Mouse (Mus musculus): ENCODE data around the gene Fbxw4. TPM values are rescaled to one million over a fixed set of nuclear protein-coding genes. Genes with fewer than 3 reads are reported as not detected.

Gene Fbxw4
- total RNA-seq, 2 experiments from 2014 or later = 41.2 to 41.7 TPM

DNA sequence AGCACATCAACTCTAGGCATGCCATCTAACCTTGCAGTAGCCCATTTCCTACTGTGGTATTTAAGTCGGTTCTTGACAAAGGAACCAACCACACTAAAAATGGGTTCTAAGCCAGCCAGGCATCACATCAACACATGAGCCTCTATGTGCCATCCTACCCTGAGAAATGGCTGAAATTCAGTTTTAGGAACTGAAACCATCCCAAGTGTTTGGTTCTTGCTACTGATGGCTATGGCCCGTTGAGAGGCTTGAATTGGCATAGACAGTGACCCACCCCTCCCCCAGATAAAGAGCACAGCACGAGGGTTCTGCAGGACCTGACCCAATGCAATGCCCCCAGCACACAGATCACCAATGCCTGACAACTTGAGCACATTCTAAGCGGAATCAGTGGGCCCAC is 36.4 kb downstream of the Fbxw4 start:
- TF ChIP-seq CTCF (IDR thresholded peaks at IDR 0.05) = no peak
- no peak overlapping the region for H3K4me3 ChIP-seq
- DNase-seq (ENCODE audit: extremely low spot score in 1 of 2, low spot score in 2 of 2) = no peak
- intact Hi-C loops (cut with DNase I) = no loop called here
- H3K27ac ChIP-seq = no peak overlapping the region

DNA sequence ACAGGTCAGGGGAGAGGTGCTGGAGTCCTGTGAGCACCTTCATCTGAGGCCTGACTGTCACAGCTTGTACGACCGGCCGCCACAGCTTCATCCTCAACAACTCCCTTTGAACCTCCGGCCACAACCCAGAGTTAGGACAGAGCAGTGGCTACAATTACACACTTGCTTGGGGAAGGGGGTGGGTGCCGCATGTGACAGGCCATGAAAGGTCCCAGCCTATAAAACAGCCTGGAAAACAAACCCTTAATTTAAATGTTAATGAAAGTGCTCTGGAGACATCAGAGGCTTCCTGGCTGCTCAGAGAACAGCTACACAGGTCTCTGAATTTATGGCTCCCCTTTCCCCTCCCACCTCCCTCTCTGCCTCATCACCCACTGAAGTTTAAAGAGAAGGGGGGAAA is 38.0 kb downstream of the Fbxw4 start:
- Histone ChIP-seq H3K27ac (no peak overlapping the region), H3K4me3 (no peak overlapping the region)
- no peak for TF ChIP-seq CTCF (IDR thresholded peaks at IDR 0.05)
- intact Hi-C loops (cut with DNase I) = no loop called here
- no peak for DNase-seq (ENCODE audit: extremely low spot score in 1 of 2, low spot score in 2 of 2)

GRCm38 (mm10) chr19:45621061-45621460 is 39.1 kb downstream of the Fbxw4 start:
- TF ChIP-seq CTCF (IDR thresholded peaks at IDR 0.05) = no peak
- DNase-seq (ENCODE audit: extremely low spot score in 1 of 2, low spot score in 2 of 2) = no peak
- no peak overlapping the region for H3K4me3 ChIP-seq
- H3K27ac ChIP-seq = no peak overlapping the region
- intact Hi-C loops (cut with DNase I) = no loop called here

DNA sequence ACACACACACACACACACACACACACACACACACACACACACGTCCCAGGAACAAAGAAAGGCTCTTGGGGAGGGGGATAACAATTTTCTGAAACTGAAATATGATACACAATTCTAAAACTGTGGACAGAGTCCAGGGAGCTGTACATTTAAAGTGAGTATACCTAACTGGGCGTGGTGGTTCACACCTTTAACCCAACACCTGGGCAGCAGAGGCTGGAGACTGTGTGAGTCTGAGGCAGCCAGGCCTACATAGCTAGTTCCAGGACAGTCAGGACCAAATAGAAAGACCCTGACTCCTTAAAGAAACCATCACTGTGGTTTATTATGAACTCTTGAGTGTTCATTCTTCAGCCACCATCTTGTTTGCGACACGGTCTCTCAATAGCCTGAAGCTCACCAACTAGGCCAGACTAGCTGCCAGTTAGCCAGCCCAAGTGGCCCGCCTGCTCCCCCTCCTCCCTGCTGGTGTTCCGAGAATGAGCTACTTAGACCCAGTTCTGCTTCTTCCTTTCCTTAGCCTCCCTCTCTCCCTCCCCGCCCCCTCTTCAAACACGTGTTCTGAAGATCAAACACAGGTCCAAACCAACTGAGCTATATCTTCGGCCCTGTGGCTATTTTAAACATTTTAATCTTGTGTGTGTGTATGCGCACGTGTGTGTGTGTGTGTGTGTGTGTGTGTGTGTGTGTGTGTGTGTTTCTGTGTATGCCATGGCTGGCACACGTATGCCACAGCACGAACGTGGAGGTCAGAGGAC is 40.2 kb downstream of the Fbxw4 start:
- intact Hi-C loops (cut with DNase I) = no loop called here
- no peak for TF ChIP-seq CTCF (IDR thresholded peaks at IDR 0.05)

DNA sequence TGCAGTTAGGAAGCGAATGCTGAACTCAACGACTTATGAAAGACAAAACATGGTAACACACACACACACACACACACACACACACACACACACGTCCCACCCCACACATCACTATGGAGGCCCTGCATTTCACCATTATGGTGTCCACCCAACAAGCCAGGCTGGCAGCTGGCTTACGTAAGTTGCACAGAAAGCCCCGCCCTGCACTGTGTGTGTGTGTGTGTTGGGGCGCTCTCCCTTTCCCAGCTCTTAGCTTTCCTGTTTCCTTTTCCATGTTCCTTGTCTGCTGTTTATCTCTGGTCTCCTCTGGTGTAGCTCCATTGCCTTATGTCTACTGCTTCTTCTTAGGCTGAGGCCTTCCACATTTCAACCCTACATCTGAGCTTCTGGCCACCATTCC is 41.9 kb downstream of the Fbxw4 start:
- DNase-seq (ENCODE audit: extremely low spot score in 1 of 2, low spot score in 2 of 2) = no peak
- no peak overlapping the region for H3K4me3 ChIP-seq
- no peak overlapping the region for H3K27ac ChIP-seq
- intact Hi-C loops (cut with DNase I) = no loop called here
- TF ChIP-seq CTCF (IDR thresholded peaks at IDR 0.05) = no peak

More for the DNA sequence above, 40.2 kb downstream of the Fbxw4 start:
- Histone ChIP-seq H3K27ac (no peak overlapping the region), H3K4me3 (no peak overlapping the region)
- DNase-seq (ENCODE audit: extremely low spot score in 1 of 2, low spot score in 2 of 2) = no peak

- no peak for DNase-seq (ENCODE audit: extremely low spot score in 1 of 2, low spot score in 2 of 2)
- intact Hi-C loops (cut with DNase I) = no loop called here
- Histone ChIP-seq H3K27ac (no peak overlapping the region), H3K4me3 (no peak overlapping the region)
- no peak for TF ChIP-seq CTCF (IDR thresholded peaks at IDR 0.05)
Measured at GRCm38 (mm10) chr19:45616735-45617134, 43.4 kb downstream of the Fbxw4 start.

GRCm38 (mm10) chr19:45616214-45616518 is 43.9 kb downstream of the Fbxw4 start:
- no peak overlapping the region for H3K4me3 ChIP-seq
- no peak for TF ChIP-seq CTCF (IDR thresholded peaks at IDR 0.05)
- H3K27ac ChIP-seq = no peak overlapping the region
- no peak for DNase-seq (ENCODE audit: extremely low spot score in 1 of 2, low spot score in 2 of 2)
- intact Hi-C loops (cut with DNase I) = no loop called here

GRCm38 (mm10) chr19:45615415-45616213 is 44.5 kb downstream of the Fbxw4 start:
- no peak overlapping the region for H3K4me3 ChIP-seq
- intact Hi-C loops (cut with DNase I) = no loop called here
- TF ChIP-seq CTCF (IDR thresholded peaks at IDR 0.05) = no peak
- DNase-seq (ENCODE audit: extremely low spot score in 1 of 2, low spot score in 2 of 2) = no peak
- no peak overlapping the region for H3K27ac ChIP-seq

DNA sequence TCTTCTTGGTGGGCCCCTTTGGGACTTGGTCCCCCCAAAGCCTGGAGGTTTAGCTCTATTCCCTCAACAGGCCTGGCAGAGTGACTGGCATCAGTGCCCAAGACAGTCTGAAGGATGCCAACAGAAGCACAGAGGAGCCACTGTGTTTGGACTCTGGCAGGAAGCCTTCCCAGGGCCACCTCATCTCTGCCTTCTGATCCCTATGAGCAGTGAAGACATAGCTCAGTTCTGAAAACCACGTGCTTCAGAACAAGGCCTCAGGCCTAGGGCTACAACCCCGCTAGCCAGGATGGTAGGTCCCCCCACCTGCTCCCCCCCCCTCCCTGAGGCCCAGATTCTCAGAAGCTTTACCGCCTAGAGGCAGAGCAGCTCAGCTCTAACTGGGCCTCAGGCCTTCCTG is 45.2 kb downstream of the Fbxw4 start:
- DNase-seq (ENCODE audit: extremely low spot score in 1 of 2, low spot score in 2 of 2) = no peak
- no peak overlapping the region for H3K27ac ChIP-seq
- no peak overlapping the region for H3K4me3 ChIP-seq
- TF ChIP-seq CTCF (IDR thresholded peaks at IDR 0.05) = no peak
- intact Hi-C loops (cut with DNase I) = no loop called here

DNA sequence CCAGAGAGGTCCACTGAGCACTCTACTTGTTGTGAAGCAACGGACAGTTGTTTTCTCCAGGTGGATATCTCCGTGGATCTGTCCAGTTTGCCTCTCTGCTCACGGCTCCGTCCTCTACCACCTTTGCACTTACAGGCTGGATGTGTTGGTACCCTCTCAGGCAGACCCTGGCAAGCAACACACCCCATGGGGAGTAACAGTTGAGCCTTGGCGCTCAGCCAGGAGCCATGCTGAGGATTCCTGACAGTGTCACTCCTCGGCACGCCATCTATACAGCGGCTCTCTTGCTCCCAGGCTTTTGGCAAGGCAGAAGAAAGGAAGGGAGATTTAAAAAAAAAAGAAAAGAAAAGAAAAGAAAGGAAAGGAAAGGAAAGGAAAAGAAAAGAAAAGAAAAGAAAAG is 45.7 kb downstream of the Fbxw4 start:
- no peak for DNase-seq (ENCODE audit: extremely low spot score in 1 of 2, low spot score in 2 of 2)
- no peak overlapping the region for H3K27ac ChIP-seq
- H3K4me3 ChIP-seq = no peak overlapping the region
- intact Hi-C loops (cut with DNase I) = no loop called here
- TF ChIP-seq CTCF (IDR thresholded peaks at IDR 0.05) = no peak

DNA sequence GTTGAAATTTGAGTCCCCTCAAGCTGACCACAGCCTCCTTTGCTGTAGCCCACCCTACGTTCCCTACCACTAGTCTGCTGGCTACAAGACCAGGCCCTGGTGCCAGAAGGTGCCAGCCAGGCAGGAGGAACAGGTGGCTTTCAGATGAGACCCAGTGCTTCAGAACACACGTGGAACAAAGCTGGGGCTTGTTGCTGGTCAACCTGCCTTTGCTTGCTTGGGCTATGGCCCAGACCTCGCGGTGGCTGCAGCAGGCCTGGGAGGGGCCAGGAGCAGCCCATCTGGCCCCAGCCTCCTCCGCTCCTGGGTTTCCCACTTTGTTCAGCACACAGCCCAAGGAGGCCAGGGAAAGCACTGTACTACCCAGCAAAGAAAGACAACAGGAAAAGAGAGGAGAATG is 49.3 kb downstream of the Fbxw4 start:
- no peak overlapping the region for H3K27ac ChIP-seq
- H3K4me3 ChIP-seq = no peak overlapping the region
- intact Hi-C loops (cut with DNase I) = no loop called here
- no peak for TF ChIP-seq CTCF (IDR thresholded peaks at IDR 0.05)
- DNase-seq (ENCODE audit: extremely low spot score in 1 of 2, low spot score in 2 of 2) = no peak

DNA sequence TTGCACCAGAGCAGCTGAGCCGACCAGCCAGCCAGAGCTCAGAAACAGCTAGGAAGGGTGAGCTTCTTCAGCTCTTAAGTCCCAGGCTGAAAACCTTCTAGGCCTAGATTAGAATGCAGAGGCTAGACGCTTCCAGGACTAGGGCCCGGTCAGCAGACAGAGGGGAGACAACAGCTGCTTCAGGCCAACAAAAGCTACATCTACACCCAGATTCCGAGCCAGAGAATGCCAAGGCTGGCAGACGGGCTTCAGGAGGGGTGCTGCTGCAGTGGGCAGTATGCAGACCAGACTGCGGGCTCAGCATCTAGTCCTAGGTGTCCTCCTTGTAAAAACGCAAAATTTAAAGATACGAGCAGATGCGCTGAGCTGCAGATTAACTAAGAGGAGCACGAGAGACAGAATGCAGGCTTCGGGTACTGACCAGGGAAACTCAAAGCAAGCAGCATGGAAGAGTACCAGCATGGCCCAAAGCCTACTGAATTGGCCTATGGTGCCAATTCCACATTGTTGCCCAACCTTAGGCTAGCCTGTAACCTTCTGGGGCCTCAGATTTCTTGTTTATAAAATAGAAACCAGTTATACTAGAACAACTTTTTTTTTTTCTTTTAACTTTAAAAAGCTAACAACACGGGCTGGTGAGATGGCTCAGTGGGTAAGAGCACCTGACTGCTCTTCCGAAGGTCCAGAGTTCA is 51.3 kb downstream of the Fbxw4 start:
- no peak overlapping the region for H3K27ac ChIP-seq
- TF ChIP-seq CTCF (IDR thresholded peaks at IDR 0.05) = no peak
- H3K4me3 ChIP-seq = no peak overlapping the region
- intact Hi-C loops (cut with DNase I) = no loop called here
- no peak for DNase-seq (ENCODE audit: extremely low spot score in 1 of 2, low spot score in 2 of 2)
